Mouse (Mus musculus) lung, postnatal 0 days (tissue): ENCODE measurements around the gene Erc2. TPM values are rescaled to one million over a fixed set of nuclear protein-coding genes. Genes with fewer than 3 reads are reported as not detected.

Experiments
- ATAC-seq: fragments of 200-750 bp; cut with Nextera tagmentation; 2 replicates; pipeline ENCODE4 v1.8.0; 2017; ENCODE audit warnings: moderate library complexity
- DNase-seq: peaks from one replicate; pipeline ENCODE4 v3.0.0-alpha.2; 2016; ENCODE audit warnings: low spot score
- H3K27ac ChIP-seq: fragments of 300-500 bp; sonication (generic); 2 replicates; pipeline ENCODE4 v1.5.1; 2014; ENCODE audit warnings: antibody characterized with exemption, mild to moderate bottlenecking, low read length, mixed read lengths
- H3K27me3 ChIP-seq: fragments of 300-500 bp; sonication (generic); replicated peaks from 2 replicates; pipeline ENCODE4 v1.6.1; 2014; ENCODE audit warnings: low read length, mixed read lengths; ENCODE audit not compliant: insufficient read depth
- H3K36me3 ChIP-seq: fragments of 300-500 bp; sonication (generic); 2 replicates; pipeline ENCODE4 v1.6.1; 2014; ENCODE audit warnings: low read length, mixed read lengths; ENCODE audit not compliant: insufficient read depth
- H3K4me1 ChIP-seq: fragments of 300-500 bp; sonication (generic); 2 replicates; pipeline ENCODE4 v1.6.1; 2014; ENCODE audit warnings: antibody characterized with exemption, low read depth, low read length, mixed read lengths; ENCODE audit not compliant: insufficient read depth
- H3K4me2 ChIP-seq: fragments of 300-500 bp; sonication (generic); replicated peaks from 2 replicates; pipeline ENCODE4 v1.6.1; 2014; ENCODE audit warnings: low read depth, mild to moderate bottlenecking, low read length, moderate library complexity, mixed read lengths
- H3K4me3 ChIP-seq: fragments of 300-500 bp; sonication (generic); 2 replicates; pipeline ENCODE4 v1.5.1; 2014; ENCODE audit warnings: low read depth, low read length
- H3K9ac ChIP-seq: fragments of 300-500 bp; sonication (generic); replicated peaks from 2 replicates; pipeline ENCODE4 v1.6.1; 2014; ENCODE audit warnings: low read depth, mild to moderate bottlenecking
- H3K9me3 ChIP-seq: fragments of 300-500 bp; sonication (generic); 2 replicates; pipeline ENCODE4 v1.6.1; 2016; ENCODE audit warnings: low read length, mixed read lengths
- CTCF ChIP-seq: IDR thresholded peaks from 2 replicates; pipeline ENCODE4 v1.5.1; 2016; ENCODE audit warnings: antibody characterized with exemption, mild to moderate bottlenecking
- EP300 ChIP-seq: IDR thresholded peaks from 2 replicates; pipeline ENCODE4 v1.6.1; 2016; ENCODE audit warnings: antibody characterized with exemption, mild to moderate bottlenecking, control low read depth
- WGBS: fragments of 180-500 bp; shearing (Covaris S2); extraction: QIAGEN DNeasy Blood & Tissue Kit; methylation state at CpG from one replicate; pipeline ENCODE4 v1.1.7; 2014; 5-methylcytosine and 5-hydroxymethylcytosine counted together
- polyA plus RNA-seq: library from polyadenylated mRNA; unstranded; fragments of >200 nt; fragmentation: Nextera tagmentation; extraction: Ambion mirVana; gene quantifications from 2 replicates; pipeline ENCODE4 v1.2.1, GENCODE M21; 2015

The Erc2 gene
- polyA plus RNA-seq, 1 experiment from 2014 or later = 1.9 TPM

DNA sequence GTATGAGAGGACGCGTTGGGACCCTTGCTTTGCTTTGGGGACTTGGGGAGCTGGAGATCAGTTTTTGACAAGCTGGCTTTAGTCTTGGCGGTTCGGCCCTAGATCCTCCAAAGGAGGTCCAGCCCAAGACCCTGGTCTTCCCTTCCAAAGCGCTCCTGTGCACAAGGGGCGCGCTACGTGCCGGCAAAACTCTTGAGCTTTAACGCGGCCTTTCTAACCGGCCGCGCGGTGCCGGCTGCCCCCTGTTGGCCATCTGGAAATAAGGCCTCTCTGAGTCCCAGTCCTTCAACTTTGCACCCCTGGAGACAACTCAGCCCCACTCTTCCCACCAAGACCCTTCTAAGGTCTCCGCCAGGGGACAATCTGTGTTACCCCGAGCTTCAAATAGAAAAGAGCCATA is 885.2 kb downstream of the Erc2 start:
- Histone ChIP-seq H3K9me3 (no peaks in the 10 kb centered on the region), H3K36me3 (no peaks in the 10 kb centered on the region), H3K27ac (no peak overlapping the region), H3K27me3 (peaks cover 47% of the 10 kb centered on the region), H3K4me2 (peak overlapping the region; percentile 85), H3K9ac (no peak overlapping the region), H3K4me3 (peak overlapping the region; percentile 64), H3K4me1 (peaks cover 3% of the 10 kb centered on the region; the same call in 1 of the 2 replicates)
- DNase-seq (peak; percentile 84), ATAC-seq (peak; percentile 51)
- 3% methylated on average over 18 of the region's 18 CpGs for WGBS
- peak; percentile 91 for TF ChIP-seq CTCF
- TF ChIP-seq EP300 = no peak

DNA sequence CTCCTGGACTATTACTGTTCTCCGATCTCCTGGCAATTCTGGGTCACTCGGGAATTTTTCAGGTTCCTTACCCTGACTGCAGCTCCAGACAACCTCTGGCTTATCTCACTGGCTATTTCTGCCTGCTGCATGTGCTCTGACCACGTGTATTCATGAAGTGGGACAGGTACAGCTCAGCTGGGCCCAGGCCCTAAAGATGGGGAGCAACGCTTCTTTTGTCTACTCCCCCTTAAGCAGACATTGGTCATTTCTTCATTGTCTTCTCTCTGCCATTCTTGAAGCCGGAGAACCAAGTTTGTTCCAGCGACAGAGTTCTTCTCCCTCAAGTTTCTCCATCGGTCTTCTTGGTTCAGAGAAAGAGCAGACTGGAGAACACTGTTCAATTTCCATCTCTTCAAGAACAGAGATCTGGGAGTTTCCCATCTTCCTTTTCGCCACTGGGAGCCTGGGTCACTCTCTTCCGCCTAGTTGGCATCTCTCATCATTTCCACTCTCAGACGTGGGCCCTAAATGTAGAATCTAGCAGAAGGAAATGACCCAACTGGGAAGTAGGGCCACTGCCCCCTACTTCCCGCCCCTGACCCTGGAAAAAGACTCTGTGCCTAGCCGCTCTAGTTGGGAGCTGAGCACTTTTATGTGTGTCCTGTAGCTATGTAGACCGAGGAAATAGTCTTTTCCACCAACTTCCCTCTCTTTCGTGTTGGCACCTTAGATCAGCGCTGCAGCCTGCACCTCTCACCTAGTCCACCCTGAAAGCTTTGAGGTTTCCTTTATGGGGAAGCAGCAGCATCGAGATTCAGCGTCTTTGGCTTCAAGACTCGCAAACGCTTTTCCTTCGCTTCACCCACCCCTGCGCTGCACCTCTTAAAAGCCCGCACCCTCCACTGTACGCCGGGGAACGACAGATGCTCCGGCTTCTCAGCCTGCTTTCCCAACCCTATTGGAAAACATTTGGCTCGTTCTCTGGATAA is 886.3 kb downstream of the Erc2 start:
- no peak overlapping the region for H3K27ac ChIP-seq
- ATAC-seq (no peak), DNase-seq (no peak)
- peaks cover 3% of the 10 kb centered on the region; the same call in 1 of the 2 replicates for H3K4me1 ChIP-seq
- H3K36me3 ChIP-seq = no peaks in the 10 kb centered on the region
- no peak overlapping the region for H3K9ac ChIP-seq
- 29% methylated on average over 27 of the region's 27 CpGs for WGBS
- TF ChIP-seq EP300 = no peak
- TF ChIP-seq CTCF = no peak
- peaks cover 46% of the 10 kb centered on the region for H3K27me3 ChIP-seq
- no peaks in the 10 kb centered on the region for H3K9me3 ChIP-seq
- H3K4me3 ChIP-seq = peak overlapping the region; percentile 36
- H3K4me2 ChIP-seq = peak overlapping the region; percentile 85

DNA sequence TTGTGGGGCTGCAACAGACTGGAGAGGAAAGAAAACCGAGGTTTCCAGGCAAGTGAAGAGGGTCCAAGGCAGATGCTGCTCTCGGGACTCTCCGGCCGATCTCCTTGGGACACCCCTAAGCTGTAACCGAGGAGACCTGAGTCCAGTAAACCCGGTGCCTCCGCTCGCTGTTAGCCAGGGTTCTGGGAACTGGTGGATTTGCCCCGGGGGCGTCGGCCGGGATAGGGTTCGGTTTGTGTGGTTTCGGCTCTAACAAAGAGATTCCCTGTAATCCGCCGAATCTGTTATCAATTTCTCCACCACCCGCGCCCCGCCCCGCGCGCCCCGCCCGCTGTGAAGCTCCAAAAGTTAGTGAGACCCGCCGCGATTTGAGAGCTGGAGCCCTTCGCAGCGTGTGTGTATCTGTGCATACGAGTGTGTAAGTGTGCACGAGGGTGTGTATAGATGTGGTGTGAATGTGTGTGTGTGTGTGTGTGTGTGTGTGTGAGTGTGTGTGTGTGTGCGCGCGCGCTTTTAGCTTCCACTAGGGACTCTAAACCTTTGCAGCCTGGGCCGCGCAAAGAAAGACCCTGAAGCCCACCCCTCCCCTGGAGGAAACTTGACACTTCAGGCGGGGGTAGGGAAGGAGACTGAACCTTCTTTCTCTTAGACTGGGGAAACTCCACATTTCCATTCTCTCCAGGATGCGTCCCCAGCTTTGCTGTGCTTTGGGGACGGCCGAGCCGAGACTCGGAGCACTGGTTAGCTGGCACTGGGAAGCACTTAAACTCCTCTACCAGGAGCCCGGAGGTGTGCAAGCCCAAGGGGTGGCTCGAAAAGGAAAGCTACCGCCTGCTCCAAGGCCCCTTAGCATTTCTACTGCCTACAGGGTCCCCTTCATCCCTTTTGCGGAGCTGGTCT is 887.5 kb downstream of the Erc2 start:
- ATAC-seq (no peak), DNase-seq (peak; percentile 11)
- peaks cover 3% of the 10 kb centered on the region; the same call in 1 of the 2 replicates for H3K4me1 ChIP-seq
- H3K4me2 ChIP-seq = peak overlapping the region; percentile 85
- H3K27ac ChIP-seq = no peak overlapping the region
- H3K9me3 ChIP-seq = no peaks in the 10 kb centered on the region
- H3K36me3 ChIP-seq = no peaks in the 10 kb centered on the region
- peak overlapping the region; percentile 36 for H3K4me3 ChIP-seq
- H3K9ac ChIP-seq = no peak overlapping the region
- TF ChIP-seq CTCF = no peak
- no peak for TF ChIP-seq EP300
- 5% methylated on average over 46 of the region's 47 CpGs for WGBS
- peaks cover 48% of the 10 kb centered on the region for H3K27me3 ChIP-seq

DNA sequence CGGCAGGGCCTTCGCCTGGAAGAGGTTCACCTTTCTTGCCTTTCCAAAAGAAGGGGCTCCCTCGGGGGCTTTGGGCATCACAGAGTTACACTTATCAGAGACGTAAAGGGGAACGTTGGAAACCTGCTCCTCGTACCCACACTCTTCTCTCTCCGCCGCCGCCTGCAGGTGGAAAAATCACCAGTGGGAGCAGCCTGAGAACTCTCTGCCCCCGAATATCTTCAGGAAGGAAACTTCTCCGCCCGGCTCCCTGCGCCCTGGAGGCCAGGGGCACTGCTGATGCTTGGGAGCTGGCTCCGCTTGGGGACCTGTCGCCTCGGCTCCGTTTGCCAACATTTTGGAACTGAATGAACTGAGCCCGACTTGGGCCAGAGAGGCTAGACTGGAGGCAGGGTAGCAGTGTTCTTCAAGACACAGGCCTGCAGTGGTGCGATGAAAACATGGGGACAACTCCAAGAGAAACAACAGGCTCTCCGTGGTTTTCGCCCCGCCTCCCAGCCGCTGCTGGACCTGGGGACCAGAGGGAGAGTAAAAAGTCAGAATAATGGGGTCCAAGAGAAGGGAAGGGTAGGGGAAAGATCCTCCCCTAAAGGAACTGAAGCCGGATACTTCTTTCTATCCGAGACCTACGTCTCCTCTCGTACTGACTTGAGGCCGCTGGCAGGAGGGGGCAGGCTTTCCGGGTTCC is 888.3 kb downstream of the Erc2 start:
- DNase-seq (peak; percentile 11), ATAC-seq (no peak)
- peaks cover 3% of the 10 kb centered on the region; the same call in 1 of the 2 replicates for H3K4me1 ChIP-seq
- H3K27me3 ChIP-seq = peaks cover 50% of the 10 kb centered on the region
- 7% methylated on average over 28 of the region's 29 CpGs for WGBS
- no peak for TF ChIP-seq EP300
- no peak; the same call in 1 of the 2 replicates for TF ChIP-seq CTCF
- H3K9me3 ChIP-seq = no peaks in the 10 kb centered on the region
- H3K4me2 ChIP-seq = peak overlapping the region; percentile 85
- H3K4me3 ChIP-seq = peak overlapping the region; percentile 36
- no peak overlapping the region for H3K27ac ChIP-seq
- H3K9ac ChIP-seq = no peak overlapping the region
- H3K36me3 ChIP-seq = no peaks in the 10 kb centered on the region

DNA sequence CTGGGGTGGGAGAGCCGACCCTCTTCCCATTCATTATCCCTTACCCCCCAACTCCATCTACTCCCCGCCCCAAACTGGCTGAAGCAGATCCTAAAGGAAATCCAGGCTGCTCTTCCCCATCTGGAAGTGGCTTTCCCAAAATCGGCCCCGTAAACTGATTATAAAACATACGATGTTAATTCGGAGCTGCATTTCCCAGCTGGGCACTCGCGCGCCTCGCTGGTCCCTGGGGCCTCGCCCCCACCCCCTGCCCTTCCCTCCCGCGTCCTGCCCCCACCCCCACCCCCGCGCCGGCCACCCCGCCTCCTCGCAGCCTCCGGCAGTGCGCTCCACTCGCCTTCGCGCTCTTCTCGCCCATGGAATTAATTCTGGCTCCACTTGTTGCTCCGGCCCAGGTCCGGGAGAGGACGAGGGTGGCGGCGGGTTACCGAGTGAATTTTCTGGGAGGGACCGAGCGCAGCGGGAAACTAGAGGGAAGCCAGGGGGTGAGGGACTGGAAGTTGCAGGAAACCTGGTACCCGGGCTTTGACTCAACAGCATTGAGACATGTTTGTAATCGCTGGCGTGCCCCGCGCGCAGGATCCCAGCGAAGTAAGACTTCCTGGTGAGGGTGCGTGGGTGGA is 888.9 kb downstream of the Erc2 start:
- H3K27me3 ChIP-seq = peaks cover 50% of the 10 kb centered on the region
- peaks cover 3% of the 10 kb centered on the region; the same call in 1 of the 2 replicates for H3K4me1 ChIP-seq
- no peaks in the 10 kb centered on the region for H3K9me3 ChIP-seq
- ATAC-seq = peak; percentile 20; the same call in 1 of the 2 replicates
- no peaks in the 10 kb centered on the region for H3K36me3 ChIP-seq
- peak overlapping the region; percentile 32 for H3K4me3 ChIP-seq
- no peak overlapping the region for H3K9ac ChIP-seq
- no peak for TF ChIP-seq EP300
- TF ChIP-seq CTCF = no peak
- peak; percentile 14 for DNase-seq
- WGBS = 3% methylated on average over 31 of the region's 41 CpGs
- no peak overlapping the region for H3K27ac ChIP-seq
- H3K4me2 ChIP-seq = peak overlapping the region; percentile 85
